Mouse (Mus musculus) heart, embryonic 16.5 days (tissue): ENCODE results near the gene Xrn1. TPM values are rescaled to one million over a fixed set of nuclear protein-coding genes. Genes with fewer than 3 reads are reported as not detected.
"Not testable (repeated sequence)": the region's sequence is repeated elsewhere in the genome, so short reads cannot be mapped to it uniquely, and the experiment has no call there.

ENCODE experiments used
- ATAC-seq: fragments of 200-750 bp; cut with Nextera tagmentation; replicated peaks from 2 replicates; pipeline ENCODE4 v1.8.0; 2017; ENCODE audit warnings: moderate number of reproducible peaks; ENCODE audit not compliant: insufficient read depth, low FRiP score; ENCODE audit errors: extremely low read depth
- H3K27ac ChIP-seq: fragments of 300-500 bp; sonication (generic); 2 replicates; pipeline ENCODE4 v1.5.1; 2014; ENCODE audit warnings: mild to moderate bottlenecking, low read length, control low read depth, moderate library complexity
- H3K27me3 ChIP-seq: fragments of 300-500 bp; sonication (generic); 2 replicates; pipeline ENCODE4 v1.6.1; 2014; ENCODE audit warnings: low read length, mixed read lengths; ENCODE audit not compliant: control insufficient read depth, insufficient read depth
- H3K36me3 ChIP-seq: fragments of 300-500 bp; sonication (generic); 2 replicates; pipeline ENCODE4 v1.6.1; 2014; ENCODE audit not compliant: control insufficient read depth, insufficient read depth
- H3K4me1 ChIP-seq: fragments of 300-500 bp; sonication (generic); 2 replicates; pipeline ENCODE4 v1.6.1; 2014; ENCODE audit warnings: low read length, mixed read lengths; ENCODE audit not compliant: control insufficient read depth, insufficient read depth
- H3K4me2 ChIP-seq: fragments of 300-500 bp; sonication (generic); 2 replicates; pipeline ENCODE4 v1.6.1; 2014; ENCODE audit warnings: low read depth, mild to moderate bottlenecking, control low read depth, low read length
- H3K4me3 ChIP-seq: fragments of 300-500 bp; sonication (generic); 2 replicates; pipeline ENCODE4 v1.5.1; 2014; ENCODE audit warnings: mild to moderate bottlenecking, control low read depth, low read length
- H3K9ac ChIP-seq: fragments of 300-500 bp; sonication (generic); 2 replicates; pipeline ENCODE4 v1.6.1; 2014; ENCODE audit warnings: low read length, control low read depth
- H3K9me3 ChIP-seq: fragments of 300-500 bp; sonication (generic); replicated peaks from 2 replicates; pipeline ENCODE4 v1.6.1; 2016; ENCODE audit warnings: low read length; ENCODE audit not compliant: control insufficient read depth
- WGBS: fragments of 180-500 bp; shearing (Covaris S2); extraction: QIAGEN DNeasy Blood & Tissue Kit; methylation state at CpG from one replicate; pipeline ENCODE4 v1.1.7; 2014; 5-methylcytosine and 5-hydroxymethylcytosine counted together
- polyA plus RNA-seq: library from polyadenylated mRNA; unstranded; fragments of >200 nt; fragmentation: Nextera tagmentation; extraction: Ambion mirVana; gene quantifications from 2 replicates; pipeline ENCODE4 v1.2.1, GENCODE M21; 2015

The Xrn1 gene
- polyA plus RNA-seq: 10.3 and 11.5 TPM in 2 replicates

- ATAC-seq: peak; percentile 93
- peak within 1 kb of the TSS; percentile 100 for H3K9ac ChIP-seq
Measured at GRCm38 (mm10) chr9:95954585-95955461, at the start of gene Xrn1. Gene Xrn1, plus strand, starts transcription at chr9:95954760.

GRCm38 (mm10) chr9:95932855-95933254, 21.7 kb upstream of the Xrn1 start:
- H3K4me3 ChIP-seq: no peak overlapping the region
- H3K27me3 ChIP-seq: no peaks in the 10 kb centered on the region
- no peak overlapping the region for H3K9ac ChIP-seq
- no peak overlapping the region for H3K4me2 ChIP-seq
- ATAC-seq: no peak
- no peaks in the 10 kb centered on the region for H3K9me3 ChIP-seq
- H3K4me1 ChIP-seq: no peaks in the 10 kb centered on the region
- peaks cover 11% of the 10 kb centered on the region for H3K36me3 ChIP-seq
- H3K27ac ChIP-seq: no peak overlapping the region

More at GRCm38 (mm10) chr9:95954585-95955461, at the start of gene Xrn1:
- peak within 1 kb of the TSS; percentile 87 for H3K4me2 ChIP-seq
- peak within 1 kb of the TSS; percentile 94 for H3K27ac ChIP-seq
- H3K4me3 ChIP-seq: peak within 1 kb of the TSS; percentile 98
- under 1% methylated on average over 57 of the region's 57 CpGs for WGBS
- no peaks in the 10 kb centered on the region for H3K9me3 ChIP-seq
- H3K4me1 ChIP-seq: peaks cover 6% of the 10 kb centered on the region
- no peaks in the 10 kb centered on the region for H3K36me3 ChIP-seq
- H3K27me3 ChIP-seq: no peaks in the 10 kb centered on the region

GRCm38 (mm10) chr9:95953658-95954057, 902 bp upstream of the Xrn1 start:
- H3K4me3 ChIP-seq: peak overlapping the region; percentile 98
- ATAC-seq: no peak
- peak overlapping the region; percentile 100 for H3K9ac ChIP-seq
- no peaks in the 10 kb centered on the region for H3K9me3 ChIP-seq
- H3K27me3 ChIP-seq: no peaks in the 10 kb centered on the region
- H3K4me2 ChIP-seq: peak overlapping the region; percentile 87
- no peaks in the 10 kb centered on the region for H3K36me3 ChIP-seq
- H3K4me1 ChIP-seq: peaks cover 6% of the 10 kb centered on the region
- no peak overlapping the region for H3K27ac ChIP-seq
- WGBS: 70% methylated on average over 4 of the region's 4 CpGs

GRCm38 (mm10) chr9:95954226-95954584, 355 bp upstream of the Xrn1 start:
- H3K4me3 ChIP-seq: peak overlapping the region; percentile 98
- H3K9ac ChIP-seq: peak overlapping the region; percentile 100
- H3K27ac ChIP-seq: peak overlapping the region; percentile 94
- H3K9me3 ChIP-seq: no peaks in the 10 kb centered on the region
- H3K4me2 ChIP-seq: peak overlapping the region; percentile 87
- peaks cover 6% of the 10 kb centered on the region for H3K4me1 ChIP-seq
- H3K27me3 ChIP-seq: no peaks in the 10 kb centered on the region
- 0% methylated on average over 7 of the region's 7 CpGs for WGBS
- H3K36me3 ChIP-seq: no peaks in the 10 kb centered on the region
- peak; percentile 21; the same call in 1 of the 2 replicates for ATAC-seq

- no peaks in the 10 kb centered on the region for H3K36me3 ChIP-seq
- no peaks in the 10 kb centered on the region for H3K27me3 ChIP-seq
- no peak overlapping the region for H3K9ac ChIP-seq
- 73% methylated on average over 2 of the region's 2 CpGs for WGBS
- peaks cover 6% of the 10 kb centered on the region for H3K4me1 ChIP-seq
- no peaks in the 10 kb centered on the region for H3K9me3 ChIP-seq
- ATAC-seq: no peak
- no peak overlapping the region for H3K27ac ChIP-seq
- H3K4me2 ChIP-seq: no peak overlapping the region
- no peak overlapping the region for H3K4me3 ChIP-seq
Measured at GRCm38 (mm10) chr9:95957611-95958010, 3.1 kb downstream of the Xrn1 start.

DNA sequence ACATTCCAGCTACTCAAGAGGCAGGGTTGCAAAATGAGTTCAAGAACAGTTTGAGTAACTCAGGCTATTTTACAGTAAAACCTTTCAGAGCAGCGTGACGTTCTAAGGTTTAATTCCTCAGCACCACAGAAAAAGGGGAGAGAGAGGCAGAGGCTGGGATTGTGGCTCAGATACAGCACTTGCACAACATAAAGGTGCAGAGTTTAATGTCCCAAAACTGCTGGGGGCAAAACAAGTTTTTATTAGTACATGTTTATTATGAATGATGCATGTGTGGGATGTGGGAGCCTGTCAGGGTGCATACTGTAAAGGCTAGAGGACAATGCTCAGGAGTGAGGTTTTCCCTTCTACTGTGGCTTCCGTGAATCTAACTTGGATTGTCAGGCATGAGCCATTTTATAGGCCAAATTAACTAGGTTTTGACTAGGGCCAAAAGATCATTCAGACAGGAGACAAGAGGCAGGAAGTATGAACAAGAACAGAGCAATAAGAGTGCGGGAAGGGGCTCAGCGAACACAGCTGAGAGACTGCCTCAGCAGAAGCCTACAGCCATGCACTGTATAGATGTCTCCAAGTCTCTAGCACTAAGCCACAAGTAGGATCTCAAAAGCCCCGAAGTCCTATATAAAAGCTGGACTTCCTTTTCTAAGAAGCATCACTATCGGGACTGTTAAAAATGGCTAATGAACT, 3.6 kb downstream of the Xrn1 start:
- no peaks in the 10 kb centered on the region for H3K9me3 ChIP-seq
- no peaks in the 10 kb centered on the region for H3K27me3 ChIP-seq
- H3K36me3 ChIP-seq: no peaks in the 10 kb centered on the region
- no peak for ATAC-seq
- H3K4me1 ChIP-seq: peaks cover 6% of the 10 kb centered on the region
- H3K4me2 ChIP-seq: no peak overlapping the region
- peak overlapping the region; percentile 32; the same call in 1 of the 2 replicates for H3K27ac ChIP-seq
- no peak overlapping the region for H3K9ac ChIP-seq
- no peak overlapping the region for H3K4me3 ChIP-seq
- WGBS: 92% methylated on average over 7 of the region's 7 CpGs

- ATAC-seq, H3K4me1 ChIP-seq, H3K9ac ChIP-seq, H3K4me2 ChIP-seq, H3K9me3 ChIP-seq, H3K36me3 ChIP-seq, H3K4me3 ChIP-seq, H3K27me3 ChIP-seq: not testable (repeated sequence)
- 91% methylated on average over 2 of the region's 2 CpGs for WGBS
- H3K27ac ChIP-seq: peak overlapping the region; percentile 39; the same call in 1 of the 2 replicates
Measured at GRCm38 (mm10) chr9:95958731-95959105, 4.2 kb downstream of the Xrn1 start.

DNA sequence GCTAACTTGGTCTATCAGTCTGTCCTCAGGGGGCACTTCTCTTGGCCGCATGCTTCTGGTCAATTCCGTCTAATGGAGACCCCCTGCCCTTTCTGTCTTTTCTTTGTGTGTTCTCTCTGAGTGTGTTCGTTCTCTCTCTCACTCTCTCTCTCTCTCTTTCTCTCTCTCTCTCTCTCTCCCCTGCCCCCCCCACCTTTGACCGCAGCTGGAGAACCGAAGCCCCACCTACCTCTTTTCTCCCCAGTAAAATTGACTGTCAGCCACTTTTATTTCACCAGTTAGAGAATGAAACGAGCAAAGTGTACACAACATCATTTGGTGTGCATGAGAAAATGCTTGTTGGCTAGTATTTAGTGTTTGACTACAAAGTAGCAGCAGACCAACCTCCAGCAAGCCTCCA, 4.7 kb downstream of the Xrn1 start:
- no peak overlapping the region for H3K9ac ChIP-seq
- 77% methylated on average over 6 of the region's 6 CpGs for WGBS
- peak overlapping the region; percentile 39; the same call in 1 of the 2 replicates for H3K27ac ChIP-seq
- no peaks in the 10 kb centered on the region for H3K36me3 ChIP-seq
- no peak for ATAC-seq
- H3K27me3 ChIP-seq: no peaks in the 10 kb centered on the region
- no peak overlapping the region for H3K4me3 ChIP-seq
- H3K9me3 ChIP-seq: no peaks in the 10 kb centered on the region
- no peaks in the 10 kb centered on the region for H3K4me1 ChIP-seq
- no peak overlapping the region for H3K4me2 ChIP-seq
